Mouse (Mus musculus) myocyte (in vitro differentiated cells): ENCODE measurements around the gene C1qtnf2. TPM values are rescaled to one million over a fixed set of nuclear protein-coding genes. Genes with fewer than 3 reads are reported as not detected.

Experiments used
- H3K27me3 ChIP-seq: one replicate; pipeline ENCODE4 v1.6.1; 2011; ENCODE audit not compliant: control insufficient read depth, insufficient read depth, insufficient read length
- H3K36me3 ChIP-seq: one replicate; pipeline ENCODE4 v1.6.1; 2011; ENCODE audit not compliant: control insufficient read depth, insufficient read depth
- H3K4me2 ChIP-seq: one replicate; pipeline ENCODE4 v1.6.1; 2011; ENCODE audit warnings: low read depth, control low read depth
- H3K4me3 ChIP-seq: one replicate; pipeline ENCODE4 v1.5.1; 2011; ENCODE audit warnings: mild to moderate bottlenecking, control low read depth, moderate library complexity
- H3K79me2 ChIP-seq: one replicate; pipeline ENCODE4 v1.6.1; 2011; ENCODE audit not compliant: control insufficient read depth, insufficient read depth
- H3ac ChIP-seq: one replicate; pipeline ENCODE4 v1.6.1; 2011; ENCODE audit not compliant: control insufficient read depth, insufficient read length
- CEBPB ChIP-seq: IDR thresholded peaks from 2 replicates; pipeline ENCODE4 v1.6.1; 2011; ENCODE audit warnings: mild to moderate bottlenecking, moderate library complexity; ENCODE audit not compliant: poor library complexity, insufficient read depth, severe bottlenecking
- E2F4 ChIP-seq: IDR thresholded peaks from one replicate; pipeline ENCODE4 v1.6.1; 2011; ENCODE audit warnings: mild to moderate bottlenecking, control low read depth, moderate library complexity; ENCODE audit not compliant: insufficient read depth
- MAX ChIP-seq: IDR thresholded peaks from one replicate; pipeline ENCODE4 v1.6.1; 2011; ENCODE audit warnings: low read depth, mild to moderate bottlenecking, control low read depth
- MYOD1 ChIP-seq, 3 experiments: IDR thresholded peaks; one replicate each; pipeline ENCODE4 v1.6.1; 2011; ENCODE audit warnings: control low read depth in 2 of 3, low read depth in 2 of 3, mild to moderate bottlenecking in 2 of 3, moderate library complexity in 1 of 3; ENCODE audit not compliant: insufficient read length in 2 of 3, control insufficient read depth in 1 of 3
- MYOG ChIP-seq, 3 experiments: IDR thresholded peaks; one replicate each; pipeline ENCODE4 v1.6.1; 2011; ENCODE audit warnings: control low read depth in 2 of 3, low read depth in 2 of 3, mild to moderate bottlenecking in 2 of 3; ENCODE audit not compliant: insufficient read length in 2 of 3, control insufficient read depth in 1 of 3, insufficient read depth in 1 of 3
- POLR2A ChIP-seq: IDR thresholded peaks from one replicate; pipeline ENCODE4 v1.6.1; 2011; ENCODE audit warnings: low read depth, mild to moderate bottlenecking, control low read depth, moderate library complexity; ENCODE audit not compliant: insufficient read length
- POLR2AphosphoS2 ChIP-seq: IDR thresholded peaks from one replicate; pipeline ENCODE4 v1.6.1; 2011; ENCODE audit warnings: low read depth, control low read depth; ENCODE audit not compliant: insufficient read length
- REST ChIP-seq: IDR thresholded peaks from one replicate; pipeline ENCODE4 v1.6.1; 2011; ENCODE audit warnings: mild to moderate bottlenecking, control low read depth, moderate library complexity; ENCODE audit not compliant: insufficient read depth, insufficient read length
- SRF ChIP-seq: IDR thresholded peaks from one replicate; pipeline ENCODE4 v1.6.1; 2011; ENCODE audit warnings: low read depth; ENCODE audit not compliant: control insufficient read depth, insufficient read length
- TCF12 ChIP-seq: IDR thresholded peaks from one replicate; pipeline ENCODE4 v1.6.1; 2011; ENCODE audit warnings: mild to moderate bottlenecking, control low read depth; ENCODE audit not compliant: poor library complexity, insufficient read depth, severe bottlenecking
- TCF3 ChIP-seq: IDR thresholded peaks from one replicate; pipeline ENCODE4 v1.6.1; 2011; ENCODE audit warnings: low read depth, control low read depth; ENCODE audit not compliant: insufficient read length
- USF1 ChIP-seq: IDR thresholded peaks from one replicate; pipeline ENCODE4 v1.6.1; 2011; ENCODE audit warnings: low read depth, mild to moderate bottlenecking, control low read depth, moderate library complexity
- polyA plus RNA-seq: library from polyadenylated mRNA; unstranded; fragments of >200 nt; fragmentation: generic; extraction: Trizol; gene quantifications from one replicate; pipeline ENCODE4 v1.2.1, GENCODE M21; 2012; ENCODE audit warnings: missing spikeins

The C1qtnf2 gene
- polyA plus RNA-seq, 1 experiment: not detected

DNA sequence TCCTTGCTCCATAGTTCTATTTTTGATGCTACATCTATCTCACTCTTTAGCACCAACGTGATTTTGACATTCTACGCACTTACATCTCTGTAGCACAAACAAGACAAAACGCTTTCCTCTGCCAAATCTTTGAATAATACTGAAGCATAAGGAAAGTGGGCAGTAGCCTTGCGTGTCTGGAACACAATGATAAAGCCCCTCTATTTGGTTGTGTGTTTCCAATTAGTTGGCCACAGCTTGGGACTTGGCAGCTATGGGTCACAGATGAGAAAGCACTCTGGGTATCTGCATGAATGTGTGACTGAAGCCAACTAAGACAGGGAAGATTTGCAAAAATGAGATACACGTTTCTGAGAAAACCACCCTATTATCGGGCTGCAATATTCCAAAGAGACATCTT is 33.9 kb downstream of the C1qtnf2 start:
- Histone ChIP-seq H3ac (no peak overlapping the region), H3K4me3 (no peak overlapping the region), H3K36me3 (no peaks in the 10 kb centered on the region), H3K79me2 (no peaks in the 10 kb centered on the region), H3K27me3 (peaks cover 24% of the 10 kb centered on the region), H3K4me2 (no peak overlapping the region)
- no peak for TF ChIP-seq POLR2A
- TF ChIP-seq TCF3: no peak
- TF ChIP-seq CEBPB: no peak
- TF ChIP-seq USF1: no peak
- TF ChIP-seq TCF12: no peak
- TF ChIP-seq E2F4: no peak
- no peak for TF ChIP-seq MAX
- no peak for TF ChIP-seq REST
- TF ChIP-seq MYOG (IDR thresholded peaks at IDR 0.05; ENCODE audit: control insufficient read depth in 1 of 3, insufficient read depth in 1 of 3, insufficient read length in 2 of 3, low read depth in 2 of 3): no peak
- no peak for TF ChIP-seq POLR2AphosphoS2
- no peak for TF ChIP-seq SRF
- no peak for TF ChIP-seq MYOD1 (IDR thresholded peaks at IDR 0.05; ENCODE audit: control insufficient read depth in 1 of 3, insufficient read length in 2 of 3, low read depth in 2 of 3)

DNA sequence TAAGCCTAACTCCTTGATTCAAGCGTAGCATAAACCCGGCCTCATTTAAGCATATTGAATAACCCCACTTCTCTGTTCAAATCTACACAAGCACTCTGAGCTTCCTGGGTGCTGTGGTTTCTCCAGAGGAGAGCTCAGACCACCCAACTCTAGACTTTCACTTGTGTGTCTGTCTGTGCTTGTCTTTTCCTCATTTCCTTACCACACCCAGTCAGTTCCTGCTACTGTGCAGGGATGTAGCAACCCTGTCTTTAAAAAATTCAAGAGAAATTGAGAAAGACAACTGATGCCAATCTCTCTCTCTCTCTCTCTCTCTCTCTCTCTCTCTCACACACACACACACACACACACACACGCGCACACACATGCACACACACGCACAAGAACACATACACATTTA is 35.8 kb downstream of the C1qtnf2 start:
- no peak overlapping the region for H3ac ChIP-seq
- no peaks in the 10 kb centered on the region for H3K79me2 ChIP-seq
- no peaks in the 10 kb centered on the region for H3K36me3 ChIP-seq
- TF ChIP-seq POLR2AphosphoS2 (no peak), SRF (no peak), USF1 (no peak), MYOD1 (IDR thresholded peaks at IDR 0.05; ENCODE audit: control insufficient read depth in 1 of 3, insufficient read length in 2 of 3, low read depth in 2 of 3) (no peak), MYOG (IDR thresholded peaks at IDR 0.05; ENCODE audit: control insufficient read depth in 1 of 3, insufficient read depth in 1 of 3, insufficient read length in 2 of 3, low read depth in 2 of 3) (no peak), E2F4 (no peak), TCF12 (no peak), MAX (no peak), CEBPB (no peak), REST (no peak), POLR2A (no peak), TCF3 (no peak)
- H3K4me2 ChIP-seq: no peak overlapping the region
- no peak overlapping the region for H3K4me3 ChIP-seq
- peaks cover 24% of the 10 kb centered on the region for H3K27me3 ChIP-seq

- H3K27me3 ChIP-seq: peaks cover 13% of the 10 kb centered on the region
- no peak for TF ChIP-seq MYOD1 (IDR thresholded peaks at IDR 0.05; ENCODE audit: control insufficient read depth in 1 of 3, insufficient read length in 2 of 3, low read depth in 2 of 3)
- TF ChIP-seq CEBPB: no peak
- no peak for TF ChIP-seq TCF3
- no peak for TF ChIP-seq MAX
- no peak for TF ChIP-seq POLR2A
- TF ChIP-seq SRF: no peak
- no peak for TF ChIP-seq USF1
- no peak for TF ChIP-seq REST
- TF ChIP-seq TCF12: no peak
- TF ChIP-seq POLR2AphosphoS2: no peak
- no peak for TF ChIP-seq E2F4
- no peak overlapping the region for H3K4me3 ChIP-seq
- H3ac ChIP-seq: no peak overlapping the region
- H3K36me3 ChIP-seq: no peaks in the 10 kb centered on the region
- no peaks in the 10 kb centered on the region for H3K79me2 ChIP-seq
- H3K4me2 ChIP-seq: no peak overlapping the region
These were observed 38.6 kb downstream of the C1qtnf2 start for GRCm38 (mm10) chr11:43512661-43513190.

GRCm38 (mm10) chr11:43516344-43517021 is 42.4 kb downstream of the C1qtnf2 start:
- no peaks in the 10 kb centered on the region for H3K36me3 ChIP-seq
- peaks cover 14% of the 10 kb centered on the region for H3K27me3 ChIP-seq
- no peak overlapping the region for H3K4me3 ChIP-seq
- H3K79me2 ChIP-seq: no peaks in the 10 kb centered on the region
- H3ac ChIP-seq: no peak overlapping the region
- H3K4me2 ChIP-seq: no peak overlapping the region
- no peak for TF ChIP-seq MYOD1 (IDR thresholded peaks at IDR 0.05; ENCODE audit: control insufficient read depth in 1 of 3, insufficient read length in 2 of 3, low read depth in 2 of 3)
- no peak for TF ChIP-seq E2F4
- TF ChIP-seq POLR2A: no peak
- TF ChIP-seq SRF: no peak
- no peak for TF ChIP-seq REST
- TF ChIP-seq MYOG (IDR thresholded peaks at IDR 0.05; ENCODE audit: control insufficient read depth in 1 of 3, insufficient read depth in 1 of 3, insufficient read length in 2 of 3, low read depth in 2 of 3): no peak
- TF ChIP-seq CEBPB: no peak
- TF ChIP-seq TCF3: no peak
- no peak for TF ChIP-seq TCF12
- TF ChIP-seq POLR2AphosphoS2: no peak
- no peak for TF ChIP-seq USF1
- TF ChIP-seq MAX: no peak
